Mouse (Mus musculus) cerebellum, adult 8-10 months (tissue): ENCODE measurements around the gene Rpl32.
"Not testable (repeated sequence)": the region's sequence is repeated elsewhere in the genome, so short reads cannot be mapped to it uniquely, and the experiment has no call there.

Experiments
- DNase-seq: peaks from one replicate; pipeline ENCODE4 v3.0.0; 2022

The Rpl32 gene

GRCm38 (mm10) chr6:115808488-115809231 is at the start of gene Rpl32:
Gene Rpl32, minus strand, starts transcription at chr6:115808747.
- peak; percentile 85 for DNase-seq

- DNase-seq = no peak
Measured at GRCm38 (mm10) chr6:115856361-115856745, 47.8 kb upstream of the Rpl32 start.

- DNase-seq = no peak
Measured at GRCm38 (mm10) chr6:115855733-115856360, 47.3 kb upstream of the Rpl32 start.

- no peak for DNase-seq
Measured at GRCm38 (mm10) chr6:115854432-115854831, 45.9 kb upstream of the Rpl32 start.

- DNase-seq = no peak
Measured at GRCm38 (mm10) chr6:115853985-115854384, 45.4 kb upstream of the Rpl32 start.

- DNase-seq = peak; percentile 95
Measured at GRCm38 (mm10) chr6:115853091-115853813, 44.7 kb upstream of the Rpl32 start, which contains the start of the genes Mbd4 and Ift122. Gene Mbd4, minus strand, starts transcription at chr6:115853371. Gene Ift122, plus strand, starts transcription at chr6:115853470.

- DNase-seq = no peak
Measured at GRCm38 (mm10) chr6:115852446-115853090, 44.0 kb upstream of the Rpl32 start.

- DNase-seq = no peak
Measured at GRCm38 (mm10) chr6:115848598-115849304, 40.2 kb upstream of the Rpl32 start.

- peak; percentile 54 for DNase-seq
Measured at GRCm38 (mm10) chr6:115846640-115847411, 38.3 kb upstream of the Rpl32 start.

GRCm38 (mm10) chr6:115845006-115845405 is 36.5 kb upstream of the Rpl32 start:
- no peak for DNase-seq

- no peak for DNase-seq
Measured at GRCm38 (mm10) chr6:115838745-115839144, 30.2 kb upstream of the Rpl32 start.

GRCm38 (mm10) chr6:115838161-115838597 is 29.6 kb upstream of the Rpl32 start, which contains the start of gene Efcab12:
Gene Efcab12, minus strand, starts transcription at chr6:115838412.
- peak; percentile 75 for DNase-seq

- no peak for DNase-seq
Measured at GRCm38 (mm10) chr6:115833861-115834260, 25.3 kb upstream of the Rpl32 start.

- no peak for DNase-seq
Measured at GRCm38 (mm10) chr6:115832152-115832850, 23.8 kb upstream of the Rpl32 start.

- DNase-seq = no peak
Measured at GRCm38 (mm10) chr6:115830779-115831601, 22.4 kb upstream of the Rpl32 start.

GRCm38 (mm10) chr6:115823850-115824464 is 15.4 kb upstream of the Rpl32 start:
- DNase-seq = not testable (repeated sequence)

- no peak for DNase-seq
Measured at GRCm38 (mm10) chr6:115821216-115821993, 12.9 kb upstream of the Rpl32 start.

- no peak for DNase-seq
Measured at GRCm38 (mm10) chr6:115818129-115818528, 9.6 kb upstream of the Rpl32 start.

GRCm38 (mm10) chr6:115815041-115815440 is 6.5 kb upstream of the Rpl32 start:
- no peak for DNase-seq
